Mouse (Mus musculus) MEL (cell line): ENCODE data around the gene Lrrc20. TPM values are rescaled to one million over a fixed set of nuclear protein-coding genes. Genes with fewer than 3 reads are reported as not detected.

Source experiments
- DNase-seq: peaks from one replicate; pipeline ENCODE4 v3.0.0; 2011; ENCODE audit warnings: low read depth, low spot score
- H3K27ac ChIP-seq: 2 replicates; pipeline ENCODE4 v1.5.1; 2012; ENCODE audit warnings: low read depth, mild to moderate bottlenecking, control low read depth, low read length, moderate library complexity; ENCODE audit not compliant: control insufficient read depth
- H3K27me3 ChIP-seq, 2 experiments: fragments of 150-350 bp in 1 of 2; sonication (generic) in 1 of 2; 2 replicates each; pipeline ENCODE4 v1.6.1; 2012; ENCODE audit warnings: low read length in 2 of 2, mild to moderate bottlenecking in 2 of 2, improper control_type of control experiment in 1 of 2, moderate library complexity in 1 of 2; ENCODE audit not compliant: insufficient read depth in 2 of 2, control insufficient read depth in 1 of 2
- H3K36me3 ChIP-seq, 2 experiments: 2 replicates each; pipeline ENCODE4 v1.6.1; 2012 to 2014; ENCODE audit warnings: low read length in 2 of 2, improper control_type of control experiment in 1 of 2, inconsistent platforms in 1 of 2, mild to moderate bottlenecking in 1 of 2; ENCODE audit not compliant: insufficient read depth in 2 of 2, control insufficient read depth in 1 of 2
- H3K4me1 ChIP-seq, 2 experiments: fragments of 150-350 bp in 1 of 2; sonication (generic) in 1 of 2; 2 replicates each; pipeline ENCODE4 v1.6.1; 2012; ENCODE audit warnings: low read length in 2 of 2, improper control_type of control experiment in 1 of 2, mild to moderate bottlenecking in 1 of 2; ENCODE audit not compliant: insufficient read depth in 2 of 2, control insufficient read depth in 1 of 2
- H3K4me3 ChIP-seq, 2 experiments: fragments of 150-350 bp in 1 of 2; sonication (generic) in 1 of 2; 2 replicates each; pipeline ENCODE4 v1.5.1; 2012; ENCODE audit warnings: low read depth in 2 of 2, low read length in 2 of 2, mild to moderate bottlenecking in 2 of 2, moderate library complexity in 2 of 2, control low read depth in 1 of 2, improper control_type of control experiment in 1 of 2; ENCODE audit not compliant: control insufficient read depth in 1 of 2, insufficient read depth in 1 of 2
- H3K79me2 ChIP-seq: 2 replicates; pipeline ENCODE4 v1.6.1; 2012; ENCODE audit warnings: mild to moderate bottlenecking, low read length, moderate library complexity; ENCODE audit not compliant: control insufficient read depth, poor library complexity, insufficient read depth
- H3K9ac ChIP-seq: 2 replicates; pipeline ENCODE4 v1.6.1; 2012; ENCODE audit warnings: low read depth, mild to moderate bottlenecking, control low read depth, low read length, moderate library complexity; ENCODE audit not compliant: control insufficient read depth, poor library complexity, severe bottlenecking
- H3K9me3 ChIP-seq: fragments of 150-350 bp; sonication (generic); replicated peaks from 2 replicates; pipeline ENCODE4 v1.6.1; 2012; ENCODE audit warnings: mild to moderate bottlenecking, low read length, improper control_type of control experiment, moderate library complexity; ENCODE audit not compliant: insufficient read depth
- CTCF ChIP-seq, 3 experiments: IDR thresholded peaks in 2 of 3; conservative IDR thresholded peaks in 1 of 3; 2 replicates each; pipeline ENCODE4 v1.5.1; 2011 to 2012; ENCODE audit warnings: low read length in 3 of 3, low read depth in 2 of 3, mild to moderate bottlenecking in 2 of 3, improper control_type of control experiment in 1 of 3, inconsistent platforms in 1 of 3, mixed read lengths in 1 of 3, moderate library complexity in 1 of 3; ENCODE audit not compliant: control insufficient read depth in 1 of 3, insufficient read depth in 1 of 3, poor library complexity in 1 of 3, severe bottlenecking in 1 of 3
- E2F4 ChIP-seq: IDR thresholded peaks from 2 replicates; pipeline ENCODE4 v1.6.1; 2011; ENCODE audit warnings: low read depth, low read length, improper control_type of control experiment, borderline replicate concordance
- ELF1 ChIP-seq: IDR thresholded peaks from 2 replicates; pipeline ENCODE4 v1.6.1; 2014; ENCODE audit warnings: low read depth, mild to moderate bottlenecking, inconsistent platforms, low read length, improper control_type of control experiment, moderate library complexity
- EP300 ChIP-seq, 2 experiments: IDR thresholded peaks; 2 replicates each; pipeline ENCODE4 v1.6.1; 2011; ENCODE audit warnings: improper control_type of control experiment in 2 of 2, low read length in 2 of 2, low read depth in 1 of 2, mild to moderate bottlenecking in 1 of 2
- ETS1 ChIP-seq: IDR thresholded peaks from 2 replicates; pipeline ENCODE4 v1.6.1; 2012; ENCODE audit warnings: low read depth, mild to moderate bottlenecking, inconsistent platforms, low read length, improper control_type of control experiment, moderate library complexity
- MAFK ChIP-seq: IDR thresholded peaks from 2 replicates; pipeline ENCODE4 v1.6.1; 2011; ENCODE audit warnings: low read depth, mild to moderate bottlenecking, low read length, improper control_type of control experiment, borderline replicate concordance
- MAX ChIP-seq: IDR thresholded peaks from 2 replicates; pipeline ENCODE4 v1.6.1; 2011; ENCODE audit warnings: low read length, improper control_type of control experiment
- MAZ ChIP-seq: IDR thresholded peaks from 2 replicates; pipeline ENCODE4 v1.6.1; 2012; ENCODE audit warnings: low read depth, mild to moderate bottlenecking, inconsistent platforms, low read length, improper control_type of control experiment
- MXI1 ChIP-seq: IDR thresholded peaks from 2 replicates; pipeline ENCODE4 v1.6.1; 2011; ENCODE audit warnings: mild to moderate bottlenecking, low read depth, low read length, improper control_type of control experiment
- MYC ChIP-seq: IDR thresholded peaks from 2 replicates; pipeline ENCODE4 v1.6.1; 2011; ENCODE audit warnings: low read depth, mild to moderate bottlenecking, low read length, improper control_type of control experiment, moderate library complexity
- NRF1 ChIP-seq: IDR thresholded peaks from 2 replicates; pipeline ENCODE4 v1.6.1; 2014; ENCODE audit warnings: low read depth, mild to moderate bottlenecking, inconsistent platforms, low read length, improper control_type of control experiment, moderate library complexity; ENCODE audit not compliant: poor library complexity, insufficient read depth, severe bottlenecking
- POLR2AphosphoS2 ChIP-seq: IDR thresholded peaks from 2 replicates; pipeline ENCODE4 v1.6.1; 2011; ENCODE audit warnings: low read length, improper control_type of control experiment
- RAD21 ChIP-seq: IDR thresholded peaks from 2 replicates; pipeline ENCODE4 v1.6.1; 2011; ENCODE audit warnings: mild to moderate bottlenecking, low read depth, low read length, improper control_type of control experiment
- RCOR1 ChIP-seq: IDR thresholded peaks from 2 replicates; pipeline ENCODE4 v1.6.1; 2012; ENCODE audit warnings: low read depth, mild to moderate bottlenecking, inconsistent platforms, low read length, improper control_type of control experiment
- SIN3A ChIP-seq: IDR thresholded peaks from 2 replicates; pipeline ENCODE4 v1.6.1; 2012; ENCODE audit warnings: low read length, improper control_type of control experiment, inconsistent platforms
- SMC3 ChIP-seq: IDR thresholded peaks from 2 replicates; pipeline ENCODE4 v1.6.1; 2011; ENCODE audit warnings: low read depth, low read length, improper control_type of control experiment
- TBP ChIP-seq: IDR thresholded peaks from 2 replicates; pipeline ENCODE4 v1.8.0; 2011; ENCODE audit warnings: low read depth, low read length, improper control_type of control experiment
- ZC3H11A ChIP-seq: IDR thresholded peaks from 2 replicates; pipeline ENCODE4 v1.6.1; 2012; ENCODE audit warnings: low read depth, mild to moderate bottlenecking, inconsistent platforms, low read length, improper control_type of control experiment
- ZMIZ1 ChIP-seq: IDR thresholded peaks from 2 replicates; pipeline ENCODE4 v1.6.1; 2012; ENCODE audit warnings: low read depth, mild to moderate bottlenecking, inconsistent platforms, low read length, improper control_type of control experiment, moderate library complexity
- polyA plus RNA-seq, 2 experiments: library from polyadenylated mRNA; stranded (reverse) in 1 of 2; unstranded in 1 of 2; fragments of >175 nt in 1 of 2; fragments of >200 nt in 1 of 2; gene quantifications; 2 replicates each; pipeline versions ENCODE4 v1.2.1 to v1.2.4; 2012; ENCODE audit warnings: low replicate concordance in 2 of 2, low read depth in 1 of 2; ENCODE audit not compliant: insufficient read length in 2 of 2, insufficient read depth in 1 of 2, missing spikeins in 1 of 2
- total RNA-seq: library from RNA; depleted of rRNA; stranded (reverse); fragments of 300-350 nt; gene quantifications from 2 replicates; pipeline ENCODE4 v1.2.3, GENCODE M21; 2012

The Lrrc20 gene
- total and polyA plus RNA-seq, 3 experiments, result 7.6 to 14.7 TPM; not detected in 1

DNA sequence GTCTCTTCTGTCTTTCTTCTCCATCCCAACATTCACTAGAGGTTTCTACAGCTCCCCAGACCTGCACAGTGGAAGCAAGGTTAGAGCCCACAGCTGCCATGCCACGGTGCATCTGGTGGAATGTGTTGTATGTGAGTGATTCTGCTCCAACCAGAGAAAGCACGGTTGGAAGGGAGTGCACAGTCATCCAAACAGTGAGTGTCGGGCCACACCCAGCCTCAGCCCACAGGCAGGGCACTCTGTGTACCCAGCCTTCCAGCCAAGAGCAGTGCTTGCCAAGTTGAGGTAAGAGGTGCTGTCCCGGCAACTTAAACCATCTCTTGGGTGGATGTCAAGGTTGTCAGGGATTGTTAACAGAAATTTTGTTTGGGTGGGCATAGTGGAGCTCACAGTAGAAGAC, 10.6 kb upstream of the Lrrc20 start:
- H3K36me3 ChIP-seq, result peaks cover 0 to 7% of the 10 kb centered on the region in 2 experiments; a peak in 2 of 4 replicates
- H3K27ac ChIP-seq, result no peak overlapping the region
- H3K9ac ChIP-seq, result no peak overlapping the region
- no peak overlapping the region for H3K4me3 ChIP-seq
- H3K79me2 ChIP-seq, result no peaks in the 10 kb centered on the region
- H3K27me3 ChIP-seq, result no peaks in the 10 kb centered on the region
- no peaks in the 10 kb centered on the region for H3K9me3 ChIP-seq
- no peak for TF ChIP-seq E2F4
- no peak for TF ChIP-seq RCOR1
- TF ChIP-seq ZMIZ1, result no peak
- TF ChIP-seq, all 39 proteins: peak for 0
- H3K4me1 ChIP-seq, result peaks cover 6 to 18% of the 10 kb centered on the region in 2 experiments
- DNase-seq, result peak; percentile 70

GRCm38 (mm10) chr10:61466242-61466641, 9.4 kb upstream of the Lrrc20 start:
- TF ChIP-seq TBP (0 out of 2 replicates have a peak, but pooled peaks have one; percentile 15), NRF1 (no peak), SIN3A (peak; percentile 48), RAD21 (peak; percentile 39), SMC3 (peak; percentile 38), EP300 (IDR thresholded peaks at IDR 0.05; ENCODE audit: low read depth in 1 of 2, low read length in 2 of 2) (no peak), MYC (peak; percentile 81; the same call in 1 of the 2 replicates), MAZ (no peak), ELF1 (peak; percentile 52), E2F4 (no peak), MAFK (no peak), CTCF (IDR thresholded peaks at IDR 0.05 in 2 of 3, conservative IDR thresholded peaks at IDR 0.05 in 1 of 3; ENCODE audit: control insufficient read depth in 1 of 3, insufficient read depth in 1 of 3, low read depth in 2 of 3, low read length in 3 of 3, poor library complexity in 1 of 3, severe bottlenecking in 1 of 3) (peak; percentile 71 to 98 (median 73)), POLR2AphosphoS2 (no peak), MXI1 (peak; percentile 39; the same call in 1 of the 2 replicates), MAX (peak; percentile 63), ETS1 (no peak; the same call in 1 of the 2 replicates), ZC3H11A (0 out of 2 replicates have a peak, but pooled peaks have one; percentile 32)
- Histone ChIP-seq H3K27me3 (no peaks in the 10 kb centered on the region), H3K9me3 (no peaks in the 10 kb centered on the region), H3K36me3 (peaks cover 0 to 7% of the 10 kb centered on the region in 2 experiments; a peak in 2 of 4 replicates), H3K79me2 (no peaks in the 10 kb centered on the region), H3K4me3 (peak overlapping the region; percentile 48 to 68), H3K27ac (no peak overlapping the region), H3K9ac (no peak overlapping the region), H3K4me1 (peaks cover 6 to 18% of the 10 kb centered on the region in 2 experiments)
- DNase-seq, result peak; percentile 84
